Mouse (Mus musculus) hindbrain, embryonic 13.5 days (tissue): ENCODE results near the gene B4galnt4. TPM values are rescaled to one million over a fixed set of nuclear protein-coding genes. Genes with fewer than 3 reads are reported as not detected.
"Not testable (repeated sequence)": the region's sequence is repeated elsewhere in the genome, so short reads cannot be mapped to it uniquely, and the experiment has no call there.

ENCODE experiments used
- ATAC-seq: fragments of 200-750 bp; cut with Nextera tagmentation; 2 replicates; pipeline ENCODE4 v1.8.0; 2017; ENCODE audit warnings: moderate TSS enrichment; ENCODE audit not compliant: low FRiP score
- H3K27ac ChIP-seq: fragments of 300-500 bp; sonication (generic); 2 replicates; pipeline ENCODE4 v1.5.1; 2015; ENCODE audit warnings: inconsistent platforms, mild to moderate bottlenecking, moderate library complexity
- H3K27me3 ChIP-seq: fragments of 300-500 bp; sonication (generic); 2 replicates; pipeline ENCODE4 v1.6.1; 2015; ENCODE audit warnings: mild to moderate bottlenecking, inconsistent platforms
- H3K36me3 ChIP-seq: fragments of 300-500 bp; sonication (generic); 2 replicates; pipeline ENCODE4 v1.6.1; 2015; ENCODE audit warnings: mild to moderate bottlenecking, inconsistent platforms
- H3K4me1 ChIP-seq: fragments of 300-500 bp; sonication (generic); replicated peaks from 2 replicates; pipeline ENCODE4 v1.6.1; 2015; ENCODE audit warnings: inconsistent platforms
- H3K4me2 ChIP-seq: fragments of 300-500 bp; sonication (generic); 2 replicates; pipeline ENCODE4 v1.6.1; 2015; ENCODE audit warnings: inconsistent platforms, mild to moderate bottlenecking, moderate library complexity
- H3K4me3 ChIP-seq: fragments of 300-500 bp; sonication (generic); 2 replicates; pipeline ENCODE4 v1.5.1; 2015; ENCODE audit warnings: mild to moderate bottlenecking, inconsistent platforms
- H3K9ac ChIP-seq: fragments of 300-500 bp; sonication (generic); 2 replicates; pipeline ENCODE4 v1.6.1; 2015; ENCODE audit warnings: mild to moderate bottlenecking, inconsistent platforms
- H3K9me3 ChIP-seq: fragments of 300-500 bp; sonication (generic); 2 replicates; pipeline ENCODE4 v1.6.1; 2016; ENCODE audit warnings: inconsistent platforms
- WGBS: fragments of 180-500 bp; shearing (Covaris S2); methylation state at CpG from one replicate; pipeline ENCODE4 v1.1.7; 2015; 5-methylcytosine and 5-hydroxymethylcytosine counted together
- polyA plus RNA-seq: library from polyadenylated mRNA; unstranded; fragments of >200 nt; fragmentation: Nextera tagmentation; extraction: Ambion mirVana; gene quantifications from 2 replicates; pipeline ENCODE4 v1.2.1, GENCODE M21; 2015

Gene B4galnt4
- polyA plus RNA-seq, 1 experiment from 2014 or later, result 44.8 TPM

- H3K9me3 ChIP-seq, result no peaks in the 10 kb centered on the region
- H3K4me2 ChIP-seq, result no peak overlapping the region
- no peak for ATAC-seq
- no peaks in the 10 kb centered on the region for H3K36me3 ChIP-seq
- H3K4me3 ChIP-seq, result no peak overlapping the region
- WGBS, result 47% methylated on average over 3 of the region's 3 CpGs
- H3K27ac ChIP-seq, result no peak overlapping the region
- H3K9ac ChIP-seq, result no peak overlapping the region
- peaks cover 11% of the 10 kb centered on the region; the same call in 1 of the 2 replicates for H3K4me1 ChIP-seq
- H3K27me3 ChIP-seq, result no peaks in the 10 kb centered on the region
Measured at GRCm38 (mm10) chr7:141030390-141030789, 30.5 kb upstream of the B4galnt4 start.

DNA sequence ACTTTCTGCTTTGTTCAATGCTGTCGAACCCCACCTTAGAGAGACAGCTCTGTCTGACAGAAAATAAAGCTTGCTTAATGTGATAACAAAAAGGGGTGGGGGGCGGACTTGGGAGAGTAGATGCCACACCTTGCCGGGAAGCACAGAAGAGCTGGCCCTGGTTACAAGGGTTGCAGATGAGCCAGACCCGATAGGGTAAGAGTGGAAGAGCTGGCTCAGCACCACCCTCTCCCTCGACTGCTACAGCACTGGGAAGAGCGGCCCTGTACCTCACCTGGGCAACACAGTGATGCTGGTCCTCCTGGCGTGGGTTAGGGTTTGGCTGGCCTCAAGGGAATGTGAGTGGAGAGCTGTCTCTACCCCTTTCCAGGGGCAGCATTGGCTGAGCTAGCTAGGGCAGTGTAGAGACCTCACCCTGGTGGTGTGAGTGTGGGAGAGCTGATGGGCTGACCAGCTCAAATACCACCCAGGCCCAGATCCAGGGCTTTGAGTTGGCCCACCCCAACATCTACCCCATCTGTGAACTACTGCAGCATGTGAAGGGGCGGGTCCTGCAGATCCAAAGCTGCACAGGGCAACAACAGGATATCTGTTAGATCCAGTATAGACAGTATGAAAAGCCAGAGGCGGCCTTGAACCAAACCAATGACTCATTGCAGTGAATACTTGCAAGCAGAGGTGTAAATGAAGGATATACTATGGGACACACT lies 28.3 kb upstream of the B4galnt4 start:
- no peaks in the 10 kb centered on the region for H3K27me3 ChIP-seq
- H3K27ac ChIP-seq, result no peak overlapping the region
- ATAC-seq, result no peak
- H3K4me3 ChIP-seq, result no peak overlapping the region
- no peak overlapping the region for H3K9ac ChIP-seq
- H3K4me2 ChIP-seq, result no peak overlapping the region
- no peaks in the 10 kb centered on the region for H3K4me1 ChIP-seq
- no peaks in the 10 kb centered on the region for H3K9me3 ChIP-seq
- H3K36me3 ChIP-seq, result no peaks in the 10 kb centered on the region
- 85% methylated on average over 9 of the region's 9 CpGs for WGBS

DNA sequence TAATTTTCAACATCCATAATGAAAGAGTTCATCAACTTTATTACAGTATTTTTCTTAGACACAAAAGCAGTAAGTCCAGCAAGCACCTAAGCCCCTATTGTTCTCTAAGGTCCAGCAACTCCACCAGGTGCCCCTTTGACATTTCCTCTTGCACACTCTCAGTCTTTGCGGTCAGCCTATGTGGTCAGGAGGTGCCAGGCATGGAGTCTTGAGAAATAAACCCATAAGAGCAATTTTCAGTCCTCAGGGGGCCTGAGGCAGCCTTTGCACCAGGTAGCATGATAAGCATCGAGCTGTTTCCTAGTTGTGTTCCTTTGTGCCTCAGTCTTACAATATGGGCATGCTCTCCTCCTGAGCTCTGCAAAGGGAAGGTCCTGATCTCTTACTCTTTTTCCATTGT lies 24.3 kb upstream of the B4galnt4 start:
- H3K4me3 ChIP-seq, H3K9me3 ChIP-seq, H3K4me2 ChIP-seq, H3K36me3 ChIP-seq, H3K4me1 ChIP-seq, ATAC-seq, H3K27me3 ChIP-seq, H3K9ac ChIP-seq, H3K27ac ChIP-seq: not testable (repeated sequence)
- 89% methylated on average over 1 of the region's 2 CpGs for WGBS

DNA sequence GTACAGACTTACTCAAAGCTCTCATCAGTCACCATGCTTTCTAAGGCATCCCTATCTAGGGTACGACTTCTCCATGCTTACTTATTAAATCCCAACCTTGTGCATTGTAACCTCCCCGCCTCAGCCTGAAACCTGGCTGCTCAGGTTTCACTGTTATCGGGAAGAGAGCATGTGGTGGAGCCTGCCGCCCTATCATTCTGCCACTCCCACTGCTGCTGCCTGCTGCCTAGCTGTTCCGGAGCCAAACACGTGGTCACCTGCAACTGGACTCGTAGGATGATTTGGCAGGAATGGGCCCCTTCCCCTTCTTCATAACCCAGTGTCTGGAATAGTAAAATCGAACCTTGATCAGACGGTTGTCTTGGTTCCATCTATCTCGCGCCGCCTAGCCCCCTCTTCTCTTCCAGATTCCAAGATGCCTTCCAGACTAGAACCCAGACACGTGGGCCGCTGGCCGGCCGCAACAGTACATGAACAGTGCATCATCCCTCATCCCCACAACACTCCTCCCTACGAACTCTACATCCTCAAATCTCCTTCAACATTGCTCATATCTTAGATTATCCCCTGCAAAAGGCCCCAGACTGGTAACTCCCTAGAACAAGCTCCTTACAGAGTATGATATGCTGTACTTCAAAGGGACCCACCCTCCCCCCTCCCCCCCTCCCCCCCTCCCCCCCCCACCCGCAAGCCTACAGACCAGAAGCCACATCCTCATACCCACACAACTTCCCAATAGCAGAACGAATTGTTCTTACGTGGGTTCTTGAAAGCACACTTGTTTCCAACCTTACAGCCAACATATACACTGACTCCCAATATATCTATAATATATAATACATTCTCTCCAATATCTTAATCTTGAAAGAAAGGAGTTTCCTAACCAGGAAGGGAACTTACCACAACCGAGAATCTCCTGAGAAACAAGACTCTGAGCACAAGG lies 22.5 kb upstream of the B4galnt4 start:
- 86% methylated on average over 20 of the region's 21 CpGs for WGBS
- H3K27ac ChIP-seq, result no peak overlapping the region
- H3K36me3 ChIP-seq, result no peaks in the 10 kb centered on the region
- no peak for ATAC-seq
- no peaks in the 10 kb centered on the region for H3K27me3 ChIP-seq
- no peak overlapping the region for H3K4me2 ChIP-seq
- no peak overlapping the region for H3K4me3 ChIP-seq
- H3K4me1 ChIP-seq, result no peaks in the 10 kb centered on the region
- H3K9ac ChIP-seq, result no peak overlapping the region
- no peaks in the 10 kb centered on the region for H3K9me3 ChIP-seq

- Histone ChIP-seq H3K9ac (no peak overlapping the region), H3K36me3 (no peaks in the 10 kb centered on the region), H3K27ac (no peak overlapping the region), H3K9me3 (no peaks in the 10 kb centered on the region), H3K27me3 (no peaks in the 10 kb centered on the region), H3K4me1 (no peaks in the 10 kb centered on the region), H3K4me2 (no peak overlapping the region), H3K4me3 (no peak overlapping the region)
- WGBS, result 92% methylated on average over 4 of the region's 4 CpGs
- ATAC-seq, result no peak
Measured at GRCm38 (mm10) chr7:141039386-141040107, 21.4 kb upstream of the B4galnt4 start.

DNA sequence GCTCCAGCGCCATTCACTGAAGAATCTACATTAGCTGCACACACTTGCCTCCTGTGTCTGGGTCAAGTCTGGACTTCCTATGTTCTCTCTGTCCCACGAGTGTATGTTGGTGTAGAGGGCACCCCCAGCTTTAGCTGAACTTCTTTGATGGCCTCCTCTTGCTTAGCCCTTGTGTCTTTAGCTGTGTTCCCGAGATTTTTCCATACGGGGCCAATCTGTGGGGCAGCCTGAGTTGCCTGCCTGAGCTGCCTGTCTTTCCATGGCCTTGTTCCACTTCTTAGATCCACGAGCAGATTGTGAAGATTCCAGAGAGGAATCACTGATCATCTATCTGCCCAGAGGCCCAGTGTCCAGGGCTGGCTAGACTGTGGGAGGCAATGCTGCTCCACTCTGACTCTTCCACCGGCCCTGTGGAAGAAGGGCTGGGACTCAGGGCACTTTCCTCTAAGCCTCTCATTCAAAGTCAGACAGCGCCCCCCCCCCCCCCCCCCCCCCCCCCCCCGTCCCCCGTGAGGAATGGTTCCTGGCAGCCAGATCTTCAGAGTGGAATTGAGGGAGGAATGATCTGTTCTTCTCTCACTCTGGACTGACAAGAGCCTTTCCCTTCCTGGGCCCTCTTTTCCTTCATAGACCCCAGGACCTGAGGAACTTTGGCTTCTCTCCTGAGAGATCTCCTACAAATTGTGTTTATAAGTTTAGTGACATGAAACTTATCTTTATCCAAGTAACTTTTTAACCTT lies 19.9 kb upstream of the B4galnt4 start:
- WGBS, result 45% methylated on average over 6 of the region's 9 CpGs
- no peak for ATAC-seq
- H3K36me3 ChIP-seq, result no peaks in the 10 kb centered on the region

GRCm38 (mm10) chr7:141041661-141042060 lies 19.2 kb upstream of the B4galnt4 start:
- Histone ChIP-seq H3K36me3 (no peaks in the 10 kb centered on the region), H3K27ac (peak overlapping the region; percentile 60), H3K9ac (no peak overlapping the region), H3K27me3 (no peaks in the 10 kb centered on the region), H3K4me1 (no peaks in the 10 kb centered on the region), H3K4me2 (no peak overlapping the region), H3K9me3 (no peaks in the 10 kb centered on the region), H3K4me3 (no peak overlapping the region)
- 31% methylated on average over 5 of the region's 5 CpGs for WGBS
- ATAC-seq, result peak; percentile 81; the same call in 1 of the 2 replicates

More for the DNA sequence above, 19.9 kb upstream of the B4galnt4 start:
- Histone ChIP-seq H3K27me3 (no peaks in the 10 kb centered on the region), H3K9me3 (no peaks in the 10 kb centered on the region), H3K4me2 (0 out of 2 replicates have a peak overlapping the region, but pooled peaks have one; percentile 4), H3K4me1 (no peaks in the 10 kb centered on the region), H3K4me3 (no peak overlapping the region), H3K27ac (peak overlapping the region; percentile 62), H3K9ac (no peak overlapping the region)

GRCm38 (mm10) chr7:141042539-141042938 lies 18.4 kb upstream of the B4galnt4 start:
- Histone ChIP-seq H3K9me3 (no peaks in the 10 kb centered on the region), H3K9ac (no peak overlapping the region), H3K4me1 (peaks cover 7% of the 10 kb centered on the region), H3K4me2 (no peak overlapping the region), H3K27ac (no peak overlapping the region), H3K36me3 (no peaks in the 10 kb centered on the region), H3K27me3 (no peaks in the 10 kb centered on the region), H3K4me3 (no peak overlapping the region)
- WGBS, result 64% methylated on average over 4 of the region's 4 CpGs
- no peak for ATAC-seq

- no peak for ATAC-seq
Measured at GRCm38 (mm10) chr7:141046931-141047580, 13.8 kb upstream of the B4galnt4 start.

GRCm38 (mm10) chr7:141047581-141048225 lies 13.2 kb upstream of the B4galnt4 start:
- Histone ChIP-seq H3K9ac (peak overlapping the region; percentile 69), H3K9me3 (no peaks in the 10 kb centered on the region), H3K4me1 (peaks cover 12% of the 10 kb centered on the region), H3K4me2 (peak overlapping the region; percentile 76), H3K27me3 (no peaks in the 10 kb centered on the region), H3K27ac (peak overlapping the region; percentile 61), H3K36me3 (no peaks in the 10 kb centered on the region), H3K4me3 (peak overlapping the region; percentile 35)
- WGBS, result 4% methylated on average over 15 of the region's 19 CpGs
- peak; percentile 89 for ATAC-seq

More at GRCm38 (mm10) chr7:141046931-141047580, 13.8 kb upstream of the B4galnt4 start:
- Histone ChIP-seq H3K4me2 (peak overlapping the region; percentile 76), H3K27me3 (no peaks in the 10 kb centered on the region), H3K9me3 (no peaks in the 10 kb centered on the region), H3K27ac (peak overlapping the region; percentile 44), H3K4me3 (no peak overlapping the region), H3K4me1 (peaks cover 12% of the 10 kb centered on the region), H3K9ac (peak overlapping the region; percentile 43; the same call in 1 of the 2 replicates), H3K36me3 (no peaks in the 10 kb centered on the region)
- WGBS, result 69% methylated on average over 6 of the region's 6 CpGs
